Mouse (Mus musculus) liver, adult 2 months (tissue): Measurements from ENCODE around the gene Gm21983.

Experiments
- CTCF ChIP-seq: fragments of 200-500 bp; IDR thresholded peaks from 2 replicates; pipeline ENCODE4 v1.5.1; 2011; ENCODE audit warnings: low read depth, low read length, control low read depth
- POLR2A ChIP-seq: fragments of 200-500 bp; IDR thresholded peaks from 2 replicates; pipeline ENCODE4 v1.6.1; 2011; ENCODE audit warnings: low read length, control low read depth; ENCODE audit not compliant: insufficient read depth; ENCODE audit errors: extremely low read depth

DNA sequence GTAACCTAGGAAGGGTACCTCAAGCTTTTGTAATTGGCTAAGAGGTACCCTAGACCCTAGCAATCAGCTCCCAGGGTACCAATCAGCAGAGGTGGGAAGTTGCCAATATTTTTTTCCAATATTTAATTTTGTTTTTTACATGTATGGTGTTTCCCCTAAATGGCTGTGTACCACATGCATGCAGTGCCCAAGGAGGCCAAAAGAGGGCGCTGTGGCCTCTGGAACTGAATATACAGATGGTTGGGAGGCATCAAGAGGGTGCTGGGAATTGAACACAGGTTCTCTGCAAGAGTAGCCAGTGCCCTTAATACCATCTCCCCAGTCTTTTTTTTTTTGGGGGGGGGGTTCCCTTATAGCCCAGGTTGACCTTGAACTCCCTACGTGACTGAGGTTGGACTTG is 49.5 kb downstream of the Gm21983 start:
- TF ChIP-seq CTCF (peak; percentile 49), POLR2A (no peak)
